Mouse (Mus musculus) limb, embryonic 14.5 days (tissue): Measurements from ENCODE around the gene Eed. TPM values are rescaled to one million over a fixed set of nuclear protein-coding genes. Genes with fewer than 3 reads are reported as not detected.
A peak's percentile ranks its signal among the peaks of the same experiment; 100 is the strongest.

Experiments
- ATAC-seq: fragments of 200-750 bp; cut with Nextera tagmentation; 2 replicates; pipeline ENCODE4 v1.8.0; 2017; ENCODE audit warnings: low read depth, moderate number of reproducible peaks, moderate TSS enrichment; ENCODE audit not compliant: low FRiP score
- DNase-seq: peaks from one replicate; pipeline ENCODE4 v3.0.0-alpha.2; 2015; ENCODE audit warnings: low spot score
- H3K27ac ChIP-seq: fragments of 300-500 bp; sonication (generic); replicated peaks from 2 replicates; pipeline ENCODE4 v1.5.1; 2014; ENCODE audit warnings: low read depth, mild to moderate bottlenecking, low read length, moderate library complexity, mixed read lengths
- H3K27me3 ChIP-seq: fragments of 300-500 bp; sonication (generic); 2 replicates; pipeline ENCODE4 v1.6.1; 2014; ENCODE audit warnings: low read length, mixed read lengths; ENCODE audit not compliant: control insufficient read depth, insufficient read depth
- H3K36me3 ChIP-seq: fragments of 300-500 bp; sonication (generic); 2 replicates; pipeline ENCODE4 v1.6.1; 2014; ENCODE audit warnings: mild to moderate bottlenecking, low read length, moderate library complexity, mixed read lengths; ENCODE audit not compliant: control insufficient read depth, insufficient read depth
- H3K4me1 ChIP-seq: fragments of 300-500 bp; sonication (generic); 2 replicates; pipeline ENCODE4 v1.6.1; 2014; ENCODE audit warnings: antibody characterized with exemption, low read length, mixed read lengths; ENCODE audit not compliant: control insufficient read depth, insufficient read depth
- H3K4me2 ChIP-seq: fragments of 300-500 bp; sonication (generic); replicated peaks from 2 replicates; pipeline ENCODE4 v1.6.1; 2014; ENCODE audit warnings: low read depth, mild to moderate bottlenecking, low read length, moderate library complexity; ENCODE audit not compliant: severe bottlenecking
- H3K4me3 ChIP-seq: fragments of 300-500 bp; sonication (generic); replicated peaks from 2 replicates; pipeline ENCODE4 v1.5.1; 2014; ENCODE audit warnings: low read length
- H3K9ac ChIP-seq: fragments of 300-500 bp; sonication (generic); 2 replicates; pipeline ENCODE4 v1.6.1; 2014; ENCODE audit warnings: mild to moderate bottlenecking, low read depth, low read length, moderate library complexity; ENCODE audit not compliant: severe bottlenecking
- H3K9me3 ChIP-seq: fragments of 300-500 bp; sonication (generic); 2 replicates; pipeline ENCODE4 v1.6.1; 2016; ENCODE audit warnings: low read length; ENCODE audit not compliant: control insufficient read depth
- POLR2A ChIP-seq: fragments of 200-500 bp; IDR thresholded peaks from 2 replicates; pipeline ENCODE4 v1.8.0; 2012; ENCODE audit warnings: inconsistent platforms, mild to moderate bottlenecking, moderate library complexity, borderline replicate concordance; ENCODE audit not compliant: insufficient read depth, insufficient read length; ENCODE audit errors: extremely low read depth
- WGBS: fragments of 180-500 bp; shearing (Covaris S2); extraction: QIAGEN DNeasy Blood & Tissue Kit; methylation state at CpG from one replicate; pipeline ENCODE4 v1.1.7; 2014; 5-methylcytosine and 5-hydroxymethylcytosine counted together
- polyA plus RNA-seq, 2 experiments: library from polyadenylated mRNA; depleted of rRNA in 1 of 2; stranded (reverse) in 1 of 2; unstranded in 1 of 2; fragments of >200 nt; fragmentation: Nextera tagmentation in 1 of 2; extraction: Ambion mirVana in 1 of 2; gene quantifications; 2 replicates each; pipeline versions ENCODE4 v1.2.1 to v1.2.3; 2012 to 2014

Gene Eed
- polyA plus RNA-seq, 2 experiments, result 62.8 to 99.5 TPM

GRCm38 (mm10) chr7:89908421-89908820 lies 72.4 kb downstream of the Eed start:
- no peak for TF ChIP-seq POLR2A
- ATAC-seq, result peak; percentile 57
- Histone ChIP-seq H3K36me3 (no peaks in the 10 kb centered on the region), H3K9ac (no peak overlapping the region), H3K27ac (0 out of 2 replicates have a peak overlapping the region, but pooled peaks have one; percentile 13), H3K4me3 (0 out of 2 replicates have a peak overlapping the region, but pooled peaks have one; percentile 7), H3K27me3 (no peaks in the 10 kb centered on the region), H3K4me2 (peak overlapping the region; percentile 30), H3K9me3 (no peaks in the 10 kb centered on the region), H3K4me1 (peaks cover 10% of the 10 kb centered on the region)
- 19% methylated on average over 7 of the region's 7 CpGs for WGBS
- DNase-seq, result peak; percentile 62

- peak; percentile 80 for DNase-seq
- Histone ChIP-seq H3K27me3 (no peaks in the 10 kb centered on the region), H3K4me1 (peaks cover 14% of the 10 kb centered on the region), H3K9ac (no peak overlapping the region), H3K9me3 (no peaks in the 10 kb centered on the region), H3K27ac (0 out of 2 replicates have a peak overlapping the region, but pooled peaks have one; percentile 13), H3K36me3 (no peaks in the 10 kb centered on the region), H3K4me2 (peak overlapping the region; percentile 30; the same call in 1 of the 2 replicates), H3K4me3 (no peak overlapping the region)
- peak; percentile 62 for ATAC-seq
- 20% methylated on average over 8 of the region's 8 CpGs for WGBS
- no peak for TF ChIP-seq POLR2A
Observed at GRCm38 (mm10) chr7:89907950-89908349, 72.8 kb downstream of the Eed start.

Other genes starting within 250 kb of the Eed start
- 0.16 and 0.19 TPM in 2 replicates for gene Ccdc81, start 77.4 kb downstream of the Eed start, polyA plus RNA-seq (2012; rRNA removed)
- not detected in 2 replicates for gene Ccdc81, start 77.4 kb downstream of the Eed start, polyA plus RNA-seq (2014; fragmentation: Nextera tagmentation; extraction: Ambion mirVana)
- 69.6 and 71.4 TPM in 2 replicates for gene Hikeshi, start 39.8 kb downstream of the Eed start, polyA plus RNA-seq (2012; rRNA removed)
- 124 and 126 TPM in 2 replicates for gene Hikeshi, start 39.8 kb downstream of the Eed start, polyA plus RNA-seq (2014; fragmentation: Nextera tagmentation; extraction: Ambion mirVana)
- gene Picalm, start 149.2 kb upstream of the Eed start, polyA plus RNA-seq (2012; rRNA removed), result 153 and 155 TPM in 2 replicates
- 53.6 and 59.6 TPM in 2 replicates for gene Picalm, start 149.2 kb upstream of the Eed start, polyA plus RNA-seq (2014; fragmentation: Nextera tagmentation; extraction: Ambion mirVana)